Mouse (Mus musculus) heart, adult 11 months (tissue): ENCODE results near the gene Pold3.

Source experiments
- DNase-seq: peaks from one replicate; pipeline ENCODE4 v3.0.0; 2022

Gene Pold3

GRCm38 (mm10) chr7:100121376-100121789 lies at the start of gene Pold3:
TSS of gene Pold3 (minus strand) at chr7:100121565.
- peak; percentile 100 for DNase-seq

DNA sequence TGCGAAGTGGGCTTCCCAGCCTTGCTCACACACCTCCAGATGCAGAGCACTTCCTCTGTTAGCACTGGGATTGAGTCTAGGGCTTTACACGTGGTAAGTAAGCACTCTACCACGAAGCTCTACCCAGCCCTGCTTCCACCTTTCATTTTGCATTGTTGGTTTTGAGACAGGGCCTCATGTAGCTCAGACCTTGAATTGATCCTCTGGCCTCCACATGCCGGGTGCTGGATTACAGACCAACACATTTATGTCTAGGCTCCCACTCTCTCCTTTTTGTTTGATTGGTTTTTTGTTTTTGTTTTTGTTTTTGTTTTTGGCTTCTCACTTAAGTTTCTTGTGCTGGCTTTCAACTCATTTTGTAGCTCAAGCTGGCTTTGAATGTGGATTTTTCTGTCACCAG lies 49.4 kb upstream of the Pold3 start:
- peak; percentile 69 for DNase-seq

DNA sequence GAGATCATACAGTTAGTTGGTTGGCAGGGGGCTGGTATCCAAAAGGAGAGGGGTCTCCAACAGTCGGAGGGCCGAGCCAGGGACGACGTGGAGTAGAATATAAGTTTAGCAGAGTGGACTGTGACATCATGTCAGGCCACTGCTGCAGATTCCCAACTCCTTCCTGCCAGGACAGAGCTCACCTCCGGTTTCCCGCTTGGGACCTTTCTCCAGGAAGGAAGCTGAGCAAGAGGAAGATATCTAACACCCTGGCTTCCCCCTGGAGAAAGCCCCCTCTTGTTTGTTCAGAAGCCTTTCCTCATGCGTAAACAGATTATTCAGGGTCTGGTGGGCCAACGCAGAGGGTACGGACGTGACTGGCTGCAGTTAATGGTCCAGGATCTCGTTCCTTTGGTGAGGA lies 47.3 kb upstream of the Pold3 start:
- peak; percentile 92 for DNase-seq

DNA sequence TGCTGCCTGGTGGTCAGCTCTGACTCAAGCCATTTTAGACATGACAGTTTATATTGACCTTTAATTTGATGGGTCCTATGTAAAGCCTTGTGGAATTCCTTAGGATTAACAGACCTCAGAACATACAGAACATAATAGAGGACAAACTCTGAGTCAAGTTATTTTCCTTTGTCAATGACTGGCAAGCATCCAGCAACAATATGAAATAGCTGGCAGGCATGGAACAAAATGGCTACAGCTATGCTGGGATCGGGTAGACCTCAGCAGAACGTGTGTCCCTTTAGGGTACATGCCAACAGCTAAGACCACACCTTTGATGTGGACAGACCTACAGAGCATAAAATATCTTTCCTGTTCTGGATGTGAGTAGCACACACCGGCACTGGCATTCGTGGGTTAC lies 42.1 kb upstream of the Pold3 start:
- DNase-seq, result peak; percentile 71

DNA sequence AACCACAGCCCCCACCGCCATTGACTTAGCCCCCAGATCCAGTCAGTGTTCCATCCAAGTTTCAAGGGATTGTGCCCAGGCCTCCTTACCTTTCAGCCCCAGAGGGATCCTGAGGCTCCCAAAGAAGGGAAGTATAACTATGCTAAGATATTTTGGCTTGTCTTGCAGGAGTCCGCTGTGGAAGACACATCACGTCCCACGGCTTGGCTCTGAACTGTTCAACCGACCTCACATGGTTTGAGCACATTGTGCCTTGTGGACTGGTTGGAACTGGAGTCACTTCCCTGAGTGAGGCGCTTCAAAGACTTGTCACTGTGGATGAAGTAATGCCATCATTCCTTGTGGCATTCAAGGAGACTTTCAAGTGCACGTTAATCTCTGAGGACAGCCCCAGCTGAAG lies 38.6 kb upstream of the Pold3 start:
- no peak for DNase-seq

DNA sequence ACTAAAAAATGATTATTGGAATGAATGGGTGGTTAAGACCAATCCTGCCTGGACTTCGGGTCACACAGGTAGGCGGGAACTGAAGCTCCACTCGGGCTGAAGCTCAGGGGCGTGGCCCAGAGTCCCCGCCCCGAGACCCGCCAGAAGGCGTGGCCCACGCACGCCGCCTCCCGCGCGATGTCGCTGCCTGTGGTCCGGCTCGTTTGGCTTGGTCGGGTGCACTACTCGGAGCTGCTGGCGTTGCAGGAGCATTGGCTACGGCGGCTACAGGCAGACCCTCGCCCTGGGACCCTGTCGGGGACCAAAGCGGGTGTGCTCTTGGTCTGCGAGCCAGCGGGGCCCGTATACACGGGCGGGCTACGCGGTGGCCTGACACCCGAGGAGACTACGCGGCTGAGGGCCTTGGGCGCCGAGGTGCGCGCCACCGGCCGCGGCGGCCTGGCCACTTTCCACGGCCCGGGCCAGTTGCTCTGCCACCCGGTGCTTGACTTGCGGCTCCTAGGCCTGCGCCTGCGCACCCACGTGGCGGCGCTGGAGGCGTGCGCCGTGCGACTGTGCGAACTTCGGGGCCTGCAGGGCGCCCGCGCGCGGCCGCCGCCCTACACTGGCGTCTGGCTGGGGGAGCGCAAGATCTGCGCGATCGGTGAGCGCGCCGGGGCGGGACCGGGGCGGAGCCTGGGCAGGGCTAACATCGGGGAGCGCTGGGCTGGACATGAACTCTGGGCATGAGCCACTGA lies 37.9 kb upstream of the Pold3 start, which contains the start of gene Lipt2:
Lipt2 (plus strand) TSS at position 173 of the 737 bp plus-strand sequence.
- peak; percentile 100 for DNase-seq

DNA sequence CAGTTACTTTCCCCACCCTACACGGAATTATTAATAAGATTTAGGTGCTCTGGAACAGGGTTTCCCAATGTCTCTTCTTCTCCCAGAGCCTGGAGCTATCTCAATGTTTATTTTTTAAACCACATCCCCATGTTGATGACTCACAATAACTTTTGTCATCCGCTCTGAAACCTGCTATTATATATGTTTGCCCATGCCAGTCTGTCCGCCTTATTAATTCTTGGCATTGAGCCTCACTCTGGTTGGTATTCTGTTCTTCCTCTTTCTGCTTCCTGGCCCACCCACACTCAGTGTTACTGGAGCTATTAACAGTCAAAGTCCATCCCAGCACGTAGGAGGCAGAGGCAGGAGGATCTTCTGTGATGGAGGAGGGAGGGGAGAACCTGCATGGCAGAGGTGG lies 36.3 kb upstream of the Pold3 start:
- DNase-seq, result peak; percentile 87

- DNase-seq, result peak; percentile 86
These were observed 29.3 kb upstream of the Pold3 start for GRCm38 (mm10) chr7:100150626-100151025.

- DNase-seq, result peak; percentile 85
These were observed 28.7 kb upstream of the Pold3 start for GRCm38 (mm10) chr7:100150086-100150485.

DNA sequence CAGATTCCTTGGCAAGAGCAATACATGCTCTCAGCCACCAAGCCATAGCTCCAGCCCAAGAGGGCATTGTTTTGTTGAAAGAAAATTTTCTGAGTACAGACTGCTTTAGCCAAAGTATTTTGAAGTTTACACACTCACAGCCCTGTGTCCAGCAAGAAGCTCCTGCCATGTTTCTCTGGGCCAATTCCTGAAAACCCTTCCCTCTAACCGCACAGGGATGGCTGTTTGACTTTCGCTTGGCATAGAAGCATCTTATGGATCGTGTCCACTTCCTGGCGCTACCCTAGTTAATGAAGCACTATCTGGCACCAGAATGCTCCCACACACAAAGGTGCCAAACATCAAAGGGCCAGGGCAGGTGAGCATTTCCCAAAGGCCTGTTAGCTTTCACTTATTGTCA lies 27.2 kb upstream of the Pold3 start:
- DNase-seq, result peak; percentile 80

DNA sequence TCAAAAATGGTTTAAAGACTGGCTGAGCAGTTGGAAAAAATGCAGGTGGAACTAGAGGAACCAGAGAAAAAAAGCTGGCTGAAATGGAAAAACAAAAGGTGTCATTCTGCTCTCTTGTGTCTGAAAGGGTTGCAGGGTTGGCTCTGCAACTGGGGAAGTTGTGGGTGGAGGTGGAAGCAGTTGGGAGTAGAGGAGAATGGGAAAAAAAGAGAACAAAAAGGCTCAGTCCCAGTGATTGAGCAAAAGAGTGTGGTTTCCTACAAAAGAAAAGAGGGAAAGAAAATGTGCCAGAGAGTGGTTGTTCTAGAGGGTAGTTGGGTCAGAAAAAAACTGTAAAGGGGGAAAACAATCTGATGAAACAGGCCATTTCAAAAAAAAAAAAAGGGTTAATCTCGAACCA lies 19.2 kb upstream of the Pold3 start:
- no peak for DNase-seq

DNA sequence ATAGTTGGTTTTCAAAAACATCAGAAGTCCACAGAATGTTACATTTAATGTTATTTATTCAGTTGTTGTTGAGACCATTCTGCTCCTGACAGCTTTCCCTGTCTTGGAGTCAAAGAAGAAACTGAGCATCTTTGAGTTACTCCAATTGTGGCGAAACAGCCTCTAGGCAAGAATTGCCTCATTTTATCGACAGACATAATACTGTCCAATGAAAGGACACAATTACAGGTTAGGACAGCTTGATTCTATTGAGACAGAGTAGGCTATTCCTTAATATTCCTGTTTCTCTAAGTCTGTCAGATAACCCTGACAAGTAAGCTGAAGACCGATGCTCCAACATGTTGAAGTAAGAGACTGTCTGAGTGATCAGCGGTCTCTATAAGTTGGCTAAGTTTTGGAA lies 16.7 kb upstream of the Pold3 start:
- no peak for DNase-seq

- DNase-seq, result peak; percentile 94
These were observed 15.7 kb upstream of the Pold3 start for GRCm38 (mm10) chr7:100137038-100137437.

- DNase-seq, result peak; percentile 33
These were observed 11.0 kb upstream of the Pold3 start for GRCm38 (mm10) chr7:100132379-100132778.

DNA sequence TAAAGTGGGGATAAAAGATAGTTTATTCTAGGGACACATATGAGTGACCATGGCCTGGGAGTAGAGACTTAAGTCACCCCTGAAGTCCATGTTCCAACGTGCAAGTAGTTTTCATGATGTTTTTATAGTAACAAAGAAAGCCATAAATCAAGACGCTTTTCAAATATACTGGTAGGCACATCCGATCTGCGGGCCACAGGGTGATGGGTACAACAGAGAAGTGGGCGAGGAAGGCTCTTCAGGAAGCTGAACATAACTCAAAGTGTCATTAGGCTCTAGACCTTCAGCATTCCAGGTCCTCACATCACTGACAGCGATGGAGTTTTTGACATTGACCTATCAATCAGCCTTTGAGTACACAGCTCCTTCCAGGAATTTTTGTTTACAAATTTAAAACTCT lies 9.2 kb upstream of the Pold3 start:
- peak; percentile 21 for DNase-seq

DNA sequence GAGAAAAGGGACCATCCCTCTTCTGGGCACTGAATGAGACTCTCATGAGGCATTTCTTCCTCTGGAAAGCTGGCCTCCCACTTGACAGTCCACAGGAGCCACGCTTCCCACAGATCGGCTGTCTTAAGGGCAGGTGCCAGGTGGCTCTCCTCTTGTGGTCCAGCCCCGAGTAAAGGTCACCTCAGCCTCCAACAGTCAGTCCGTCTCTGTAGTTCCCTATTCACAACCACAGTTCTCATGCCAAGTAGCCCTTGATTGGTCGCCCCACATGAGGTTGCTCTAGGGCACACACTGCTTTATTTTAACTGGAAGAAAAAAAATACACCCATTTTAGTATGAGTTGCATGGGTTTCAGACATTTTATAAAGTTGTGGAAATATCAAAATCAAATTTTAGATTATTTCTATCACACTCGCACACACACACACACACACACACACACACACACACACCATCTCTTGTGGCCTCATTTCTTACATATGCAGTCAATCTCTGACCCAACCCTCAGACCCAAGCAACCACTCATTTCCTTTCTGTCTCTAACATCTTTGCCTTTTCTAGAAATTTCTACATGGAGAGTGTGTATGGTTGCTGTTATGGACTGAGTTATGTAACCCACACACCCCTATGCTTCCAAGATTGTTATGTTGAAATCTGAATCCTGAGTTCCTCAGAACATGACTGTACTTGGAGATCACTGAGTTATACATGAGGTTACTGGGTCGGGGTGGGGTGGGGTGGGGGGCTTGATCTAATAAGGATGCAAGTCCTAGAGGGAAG lies 7.1 kb upstream of the Pold3 start:
- peak; percentile 75 for DNase-seq

- DNase-seq, result peak; percentile 29
These were observed 5.1 kb upstream of the Pold3 start for GRCm38 (mm10) chr7:100126514-100126913.

- DNase-seq, result peak; percentile 90
These were observed 3.8 kb upstream of the Pold3 start for GRCm38 (mm10) chr7:100125166-100125565.

GRCm38 (mm10) chr7:100124211-100124610 lies 2.8 kb upstream of the Pold3 start:
- peak; percentile 88 for DNase-seq

GRCm38 (mm10) chr7:100123486-100123885 lies 2.1 kb upstream of the Pold3 start:
- DNase-seq, result no peak

DNA sequence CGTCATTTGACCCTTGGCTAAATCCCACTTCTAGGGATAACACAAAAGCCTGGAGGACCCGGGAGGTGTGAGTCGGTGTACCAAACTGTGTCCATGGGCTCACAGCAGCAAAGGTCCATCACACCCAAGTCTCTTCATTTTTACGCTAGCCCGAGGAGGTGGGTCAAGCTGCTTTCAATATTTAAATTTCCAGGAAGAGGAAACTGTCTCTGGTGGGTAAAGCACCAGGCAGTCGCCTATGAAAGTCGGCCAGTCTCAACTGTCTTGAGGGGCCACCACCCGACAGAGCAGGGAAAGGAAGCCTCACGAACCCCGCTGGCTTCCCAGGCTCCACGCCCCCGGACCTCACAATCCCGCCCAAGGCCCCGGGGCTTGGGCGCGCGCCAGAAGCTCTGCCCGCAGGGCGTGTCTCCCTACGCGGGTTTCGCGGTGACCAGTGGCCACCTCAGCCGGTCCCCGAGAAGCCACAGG lies 539 bp downstream of the Pold3 start:
- DNase-seq, result no peak

- no peak for DNase-seq
These were observed 7.1 kb downstream of the Pold3 start for GRCm38 (mm10) chr7:100114279-100114678.

DNA sequence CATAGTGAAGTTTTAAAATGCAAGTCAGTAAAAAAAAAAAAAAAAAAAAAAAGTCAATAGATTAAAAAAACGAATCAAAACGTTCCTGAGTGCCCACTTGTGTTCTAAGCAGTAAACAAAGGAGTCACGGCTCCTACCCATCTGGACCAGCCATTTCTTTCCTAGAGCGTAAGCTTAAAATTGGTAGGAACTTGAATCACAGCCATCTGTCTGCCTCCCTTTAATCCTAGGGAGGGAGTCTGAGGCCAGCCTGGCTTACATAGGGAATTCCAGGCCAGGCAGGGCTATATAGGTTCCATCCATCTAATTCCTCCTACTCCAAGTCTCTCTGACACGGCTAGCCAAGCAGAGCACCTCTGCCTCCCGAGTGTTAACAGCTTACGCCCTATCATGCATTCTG lies 7.5 kb downstream of the Pold3 start:
- DNase-seq, result peak; percentile 81

DNA sequence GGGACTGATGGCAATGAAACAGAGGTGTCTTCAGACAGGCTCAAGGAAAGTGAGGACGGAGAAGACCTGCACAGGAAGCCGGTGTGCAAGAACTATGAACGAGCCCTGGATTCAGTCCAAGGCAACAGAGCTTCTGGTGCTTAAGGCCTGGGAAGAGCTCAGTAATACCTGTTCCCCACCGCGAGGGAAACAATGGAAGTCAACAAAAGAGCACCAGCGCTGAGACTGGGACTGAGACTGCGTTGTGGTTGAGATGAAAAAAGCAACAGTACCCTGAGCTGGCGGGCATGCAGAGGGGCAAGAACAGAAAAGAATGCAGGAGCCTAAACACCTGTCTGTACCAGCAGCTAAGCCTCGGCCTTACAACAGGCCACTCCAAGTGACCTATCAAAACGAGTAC lies 9.9 kb downstream of the Pold3 start:
- DNase-seq, result peak; percentile 41
